Mouse (Mus musculus) myocyte (in vitro differentiated cells): ENCODE data around the gene Aagab. TPM values are rescaled to one million over a fixed set of nuclear protein-coding genes. Genes with fewer than 3 reads are reported as not detected.

Source experiments
- H3K27me3 ChIP-seq: one replicate; pipeline ENCODE4 v1.6.1; 2011; ENCODE audit not compliant: control insufficient read depth, insufficient read depth, insufficient read length
- H3K36me3 ChIP-seq: one replicate; pipeline ENCODE4 v1.6.1; 2011; ENCODE audit not compliant: control insufficient read depth, insufficient read depth
- H3K4me2 ChIP-seq: one replicate; pipeline ENCODE4 v1.6.1; 2011; ENCODE audit warnings: low read depth, control low read depth
- H3K4me3 ChIP-seq: one replicate; pipeline ENCODE4 v1.5.1; 2011; ENCODE audit warnings: mild to moderate bottlenecking, control low read depth, moderate library complexity
- H3K79me2 ChIP-seq: one replicate; pipeline ENCODE4 v1.6.1; 2011; ENCODE audit not compliant: control insufficient read depth, insufficient read depth
- H3ac ChIP-seq: one replicate; pipeline ENCODE4 v1.6.1; 2011; ENCODE audit not compliant: control insufficient read depth, insufficient read length
- CEBPB ChIP-seq: IDR thresholded peaks from 2 replicates; pipeline ENCODE4 v1.6.1; 2011; ENCODE audit warnings: mild to moderate bottlenecking, moderate library complexity; ENCODE audit not compliant: poor library complexity, insufficient read depth, severe bottlenecking
- E2F4 ChIP-seq: IDR thresholded peaks from one replicate; pipeline ENCODE4 v1.6.1; 2011; ENCODE audit warnings: mild to moderate bottlenecking, control low read depth, moderate library complexity; ENCODE audit not compliant: insufficient read depth
- MAX ChIP-seq: IDR thresholded peaks from one replicate; pipeline ENCODE4 v1.6.1; 2011; ENCODE audit warnings: low read depth, mild to moderate bottlenecking, control low read depth
- MYOD1 ChIP-seq, 3 experiments: IDR thresholded peaks; one replicate each; pipeline ENCODE4 v1.6.1; 2011; ENCODE audit warnings: control low read depth in 2 of 3, low read depth in 2 of 3, mild to moderate bottlenecking in 2 of 3, moderate library complexity in 1 of 3; ENCODE audit not compliant: insufficient read length in 2 of 3, control insufficient read depth in 1 of 3
- MYOG ChIP-seq, 3 experiments: IDR thresholded peaks; one replicate each; pipeline ENCODE4 v1.6.1; 2011; ENCODE audit warnings: control low read depth in 2 of 3, low read depth in 2 of 3, mild to moderate bottlenecking in 2 of 3; ENCODE audit not compliant: insufficient read length in 2 of 3, control insufficient read depth in 1 of 3, insufficient read depth in 1 of 3
- POLR2A ChIP-seq: IDR thresholded peaks from one replicate; pipeline ENCODE4 v1.6.1; 2011; ENCODE audit warnings: low read depth, mild to moderate bottlenecking, control low read depth, moderate library complexity; ENCODE audit not compliant: insufficient read length
- POLR2AphosphoS2 ChIP-seq: IDR thresholded peaks from one replicate; pipeline ENCODE4 v1.6.1; 2011; ENCODE audit warnings: low read depth, control low read depth; ENCODE audit not compliant: insufficient read length
- REST ChIP-seq: IDR thresholded peaks from one replicate; pipeline ENCODE4 v1.6.1; 2011; ENCODE audit warnings: mild to moderate bottlenecking, control low read depth, moderate library complexity; ENCODE audit not compliant: insufficient read depth, insufficient read length
- SRF ChIP-seq: IDR thresholded peaks from one replicate; pipeline ENCODE4 v1.6.1; 2011; ENCODE audit warnings: low read depth; ENCODE audit not compliant: control insufficient read depth, insufficient read length
- TCF12 ChIP-seq: IDR thresholded peaks from one replicate; pipeline ENCODE4 v1.6.1; 2011; ENCODE audit warnings: mild to moderate bottlenecking, control low read depth; ENCODE audit not compliant: poor library complexity, insufficient read depth, severe bottlenecking
- TCF3 ChIP-seq: IDR thresholded peaks from one replicate; pipeline ENCODE4 v1.6.1; 2011; ENCODE audit warnings: low read depth, control low read depth; ENCODE audit not compliant: insufficient read length
- USF1 ChIP-seq: IDR thresholded peaks from one replicate; pipeline ENCODE4 v1.6.1; 2011; ENCODE audit warnings: low read depth, mild to moderate bottlenecking, control low read depth, moderate library complexity
- polyA plus RNA-seq: library from polyadenylated mRNA; unstranded; fragments of >200 nt; fragmentation: generic; extraction: Trizol; gene quantifications from one replicate; pipeline ENCODE4 v1.2.1, GENCODE M21; 2012; ENCODE audit warnings: missing spikeins

Gene Aagab
- polyA plus RNA-seq, 1 experiment = 10.4 TPM

DNA sequence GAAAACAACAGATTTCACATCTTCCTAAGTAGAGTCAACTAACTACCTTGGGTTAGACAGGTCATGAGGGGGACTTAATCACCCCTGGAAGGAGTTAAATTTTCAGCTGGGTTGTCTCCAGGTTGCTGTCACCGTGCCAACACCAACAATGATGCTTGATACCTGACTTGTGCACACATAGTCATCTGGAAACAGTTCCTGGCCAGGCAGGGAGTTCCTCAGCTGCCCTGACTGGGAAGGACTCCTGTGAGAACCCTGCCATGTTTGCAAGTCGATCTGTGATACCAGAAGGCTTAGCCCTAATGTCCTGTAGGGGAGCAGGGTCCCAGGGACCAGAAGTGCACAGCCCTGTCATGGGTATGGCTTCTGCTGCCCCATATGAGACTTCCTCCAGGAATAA lies 89.5 kb downstream of the Aagab start:
- Histone ChIP-seq H3K27me3 (no peaks in the 10 kb centered on the region), H3K79me2 (peaks cover 17% of the 10 kb centered on the region)
- no peak for TF ChIP-seq SRF
- TF ChIP-seq POLR2A = no peak
- TF ChIP-seq USF1 = no peak
- no peak for TF ChIP-seq E2F4
- TF ChIP-seq MYOD1 (IDR thresholded peaks at IDR 0.05; ENCODE audit: control insufficient read depth in 1 of 3, insufficient read length in 2 of 3, low read depth in 2 of 3) = no peak
- no peak for TF ChIP-seq TCF3
- TF ChIP-seq CEBPB = no peak
- TF ChIP-seq TCF12 = no peak
- no peak for TF ChIP-seq REST
- no peak for TF ChIP-seq MYOG (IDR thresholded peaks at IDR 0.05; ENCODE audit: control insufficient read depth in 1 of 3, insufficient read depth in 1 of 3, insufficient read length in 2 of 3, low read depth in 2 of 3)
- TF ChIP-seq MAX = no peak
- no peak for TF ChIP-seq POLR2AphosphoS2

More for the DNA sequence above, 89.5 kb downstream of the Aagab start:
- no peak overlapping the region for H3K4me2 ChIP-seq
- H3K36me3 ChIP-seq = no peaks in the 10 kb centered on the region
- H3K4me3 ChIP-seq = no peak overlapping the region
- no peak overlapping the region for H3ac ChIP-seq

Other genes starting within 250 kb of the Aagab start
- 17.7 TPM for gene Map2k5, start 224.8 kb upstream of the Aagab start, polyA plus RNA-seq
- 26.5 TPM for gene 2300009A05Rik, start 203.4 kb upstream of the Aagab start, polyA plus RNA-seq
- gene Iqch, start 167 bp upstream of the Aagab start, polyA plus RNA-seq = not detected
- gene Smad3, start 155.3 kb downstream of the Aagab start, polyA plus RNA-seq = 25.5 TPM